Mouse (Mus musculus): ENCODE data around the gene Fiz1. TPM values are rescaled to one million over a fixed set of nuclear protein-coding genes. Genes with fewer than 3 reads are reported as not detected.
A peak's percentile ranks its signal among the peaks of the same experiment; 100 is the strongest.
"Not testable (repeated sequence)": the region's sequence is repeated elsewhere in the genome, so short reads cannot be mapped to it uniquely, and the experiment has no call there.

Fiz1 gene
- polyA plus RNA-seq, 1 experiment from 2014 or later: 37.0 TPM

DNA sequence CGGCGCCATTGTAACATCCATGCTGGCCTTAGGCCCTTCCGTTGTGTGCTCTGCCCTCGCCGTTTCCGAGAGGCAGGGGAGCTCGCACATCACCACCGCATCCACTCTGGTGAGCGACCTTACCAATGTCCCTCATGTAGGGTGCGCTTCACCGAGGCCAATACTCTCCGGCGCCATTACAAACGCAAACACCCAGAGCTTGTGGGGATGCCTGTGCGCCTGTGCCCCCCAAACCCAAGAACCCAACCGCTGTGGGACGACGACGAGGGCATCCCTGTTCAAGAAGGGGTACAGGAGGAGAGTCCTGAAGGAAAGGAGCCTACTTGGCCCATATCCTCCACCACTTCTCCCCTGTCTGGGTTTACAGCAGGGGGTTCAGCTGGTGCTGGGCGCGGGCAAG, 3.4 kb upstream of the Fiz1 start:
- WGBS: 99% methylated on average over 21 of the region's 21 CpGs
- no peak for ATAC-seq (ENCODE audit: low FRiP score)

GRCm38 (mm10) chr7:5017352-5017751, 2.9 kb upstream of the Fiz1 start:
- peaks cover 37% of the 10 kb centered on the region for H3K4me1 ChIP-seq
- H3K4me2 ChIP-seq: no peak overlapping the region
- H3K27ac ChIP-seq (replicated peaks): no peak overlapping the region
- no peaks in the 10 kb centered on the region for H3K9me3 ChIP-seq (replicated peaks)
- H3K36me3 ChIP-seq: peaks cover 8% of the 10 kb centered on the region
- ATAC-seq (ENCODE audit: low FRiP score): no peak
- H3K4me3 ChIP-seq (replicated peaks): no peak overlapping the region
- whole genome bisulfite sequencing: 93% methylated on average over 16 of the region's 16 CpGs
- H3K27me3 ChIP-seq (replicated peaks): no peaks in the 10 kb centered on the region
- H3K9ac ChIP-seq (replicated peaks): no peak overlapping the region

More for the DNA sequence above, 3.4 kb upstream of the Fiz1 start:
- no peak overlapping the region for H3K9ac ChIP-seq (replicated peaks)
- H3K4me3 ChIP-seq (replicated peaks): no peak overlapping the region
- no peak overlapping the region for H3K27ac ChIP-seq (replicated peaks)
- H3K4me1 ChIP-seq: peaks cover 43% of the 10 kb centered on the region
- H3K4me2 ChIP-seq: no peak overlapping the region
- H3K27me3 ChIP-seq (replicated peaks): no peaks in the 10 kb centered on the region
- peaks cover 9% of the 10 kb centered on the region for H3K36me3 ChIP-seq
- no peaks in the 10 kb centered on the region for H3K9me3 ChIP-seq (replicated peaks)

- 100% methylated on average over 2 of the region's 2 CpGs for WGBS
- Histone ChIP-seq H3K4me1 (peaks cover 33% of the 10 kb centered on the region), H3K36me3 (peaks cover 9% of the 10 kb centered on the region), H3K9me3 (replicated peaks) (no peaks in the 10 kb centered on the region), H3K27me3 (replicated peaks) (no peaks in the 10 kb centered on the region), H3K4me2 (no peak overlapping the region), H3K4me3 (replicated peaks) (no peak overlapping the region), H3K27ac (replicated peaks) (no peak overlapping the region), H3K9ac (replicated peaks) (no peak overlapping the region)
- no peak for ATAC-seq (ENCODE audit: low FRiP score)
Measured at GRCm38 (mm10) chr7:5016920-5017319, 2.4 kb upstream of the Fiz1 start.

- H3K4me3 ChIP-seq (replicated peaks): peak overlapping the region; percentile 72
- H3K9ac ChIP-seq (replicated peaks): peak overlapping the region; percentile 64
- H3K4me2 ChIP-seq: peak overlapping the region; percentile 69
- H3K27me3 ChIP-seq (replicated peaks): no peaks in the 10 kb centered on the region
- H3K27ac ChIP-seq (replicated peaks): peak overlapping the region; percentile 99
- no peak for ATAC-seq (ENCODE audit: low FRiP score)
- peaks cover 25% of the 10 kb centered on the region for H3K4me1 ChIP-seq
- H3K36me3 ChIP-seq: peaks cover 17% of the 10 kb centered on the region
- H3K9me3 ChIP-seq (replicated peaks): no peaks in the 10 kb centered on the region
- 47% methylated on average over 3 of the region's 3 CpGs for WGBS
Measured at GRCm38 (mm10) chr7:5016057-5016456, 1.6 kb upstream of the Fiz1 start.

GRCm38 (mm10) chr7:5015118-5016001, 863 bp upstream of the Fiz1 start, which contains the start of gene Gm44973:
Gm44973 (plus strand) TSS chr7:5015496.
- H3K4me2 ChIP-seq: peak within 1 kb of the TSS; percentile 69
- H3K36me3 ChIP-seq: peaks cover 24% of the 10 kb centered on the region
- under 1% methylated on average over 63 of the region's 76 CpGs for WGBS
- H3K4me1 ChIP-seq: peaks cover 21% of the 10 kb centered on the region
- H3K9me3 ChIP-seq (replicated peaks): no peaks in the 10 kb centered on the region
- peak within 1 kb of the TSS; percentile 72 for H3K4me3 ChIP-seq (replicated peaks)
- H3K27ac ChIP-seq (replicated peaks): peak within 1 kb of the TSS; percentile 99
- H3K27me3 ChIP-seq (replicated peaks): no peaks in the 10 kb centered on the region
- peak; percentile 79 for ATAC-seq (ENCODE audit: low FRiP score)
- H3K9ac ChIP-seq (replicated peaks): peak within 1 kb of the TSS; percentile 79

DNA sequence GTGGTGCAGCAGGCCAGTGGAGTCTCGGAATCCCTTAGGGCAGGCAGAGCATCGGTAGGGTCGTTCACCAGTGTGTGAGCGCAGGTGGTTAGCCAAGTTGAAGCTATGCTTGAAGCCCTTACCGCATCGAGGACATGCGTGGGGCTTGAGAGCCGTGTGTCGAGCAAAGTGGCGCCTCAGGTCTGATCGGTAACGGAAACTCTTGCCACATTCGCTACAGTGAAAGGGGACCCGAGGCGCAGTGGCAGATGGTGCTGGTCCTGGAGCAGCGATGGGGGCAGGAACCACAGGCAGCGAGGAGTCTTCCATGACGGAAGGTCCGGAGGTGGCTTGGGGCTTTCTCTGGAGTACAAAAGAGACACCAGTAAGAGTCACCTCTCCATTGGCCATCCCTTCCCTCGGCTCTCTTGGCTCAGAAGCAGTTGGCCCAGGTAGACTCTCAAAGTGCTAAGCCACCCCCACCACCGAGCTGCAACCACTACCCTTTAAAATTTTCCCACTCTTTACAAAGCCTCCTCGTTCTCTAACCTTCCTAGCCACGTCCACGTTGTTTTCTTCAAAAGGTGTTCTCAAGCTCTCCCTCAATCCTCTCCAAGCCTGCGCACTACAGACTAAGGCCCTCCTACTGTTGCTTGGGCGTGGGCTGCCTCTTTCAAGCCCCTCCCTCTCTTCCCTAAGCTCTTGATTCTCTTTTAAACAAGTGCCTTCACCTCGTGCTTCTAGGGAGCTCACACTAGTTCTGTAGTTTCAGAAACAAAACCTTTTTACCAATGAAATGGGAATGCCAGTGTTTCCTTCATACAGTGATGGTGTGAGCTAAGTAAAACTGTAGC, 1.6 kb downstream of the Fiz1 start:
- Histone ChIP-seq H3K4me2 (peak overlapping the region; percentile 69; the same call in 1 of the 2 replicates), H3K27ac (replicated peaks) (no peak overlapping the region), H3K9ac (replicated peaks) (no peak overlapping the region), H3K4me3 (replicated peaks) (no peak overlapping the region), H3K9me3 (replicated peaks) (no peaks in the 10 kb centered on the region), H3K4me1 (peaks cover 16% of the 10 kb centered on the region), H3K27me3 (replicated peaks) (no peaks in the 10 kb centered on the region), H3K36me3 (peaks cover 48% of the 10 kb centered on the region)
- WGBS: 94% methylated on average over 27 of the region's 27 CpGs
- ATAC-seq (ENCODE audit: low FRiP score): no peak

DNA sequence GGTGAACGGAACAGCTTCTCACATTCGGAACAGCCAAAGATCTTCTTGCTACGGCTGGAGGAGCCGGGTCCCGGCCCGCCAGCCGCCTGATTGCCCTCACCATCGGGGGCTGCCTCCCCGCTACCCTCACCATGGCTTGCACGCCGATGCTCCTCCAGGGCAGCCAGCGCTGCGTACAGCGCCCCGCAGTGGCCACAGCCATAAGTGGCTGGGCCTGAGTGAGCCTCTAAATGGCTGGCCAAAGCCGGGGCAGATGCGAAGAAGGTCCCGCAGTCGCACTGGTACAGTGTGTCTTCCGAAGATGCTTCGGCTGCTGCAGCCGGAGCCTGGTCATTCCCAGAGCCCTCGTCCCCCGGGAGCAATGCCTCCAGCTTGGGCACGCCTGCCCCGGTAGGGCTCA, 6.3 kb downstream of the Fiz1 start:
- Histone ChIP-seq H3K4me2 (no peak overlapping the region), H3K9me3 (replicated peaks) (no peaks in the 10 kb centered on the region), H3K9ac (replicated peaks) (no peak overlapping the region), H3K36me3 (peaks cover 63% of the 10 kb centered on the region), H3K27me3 (replicated peaks) (no peaks in the 10 kb centered on the region), H3K4me3 (replicated peaks) (no peak overlapping the region), H3K4me1 (0 out of 2 replicates have a peak, but pooled peaks cover 2% of the 10 kb centered on the region), H3K27ac (replicated peaks) (no peak overlapping the region)
- 95% methylated on average over 26 of the region's 26 CpGs for WGBS
- ATAC-seq (ENCODE audit: low FRiP score): no peak

- not testable (repeated sequence) for H3K27ac ChIP-seq (replicated peaks); H3K4me3 ChIP-seq (replicated peaks); H3K27me3 ChIP-seq (replicated peaks); H3K4me1 ChIP-seq; ATAC-seq (ENCODE audit: low FRiP score); H3K9ac ChIP-seq (replicated peaks); H3K4me2 ChIP-seq; H3K9me3 ChIP-seq (replicated peaks)
- WGBS: 71% methylated on average over 8 of the region's 8 CpGs
- peaks cover 14% of the 10 kb centered on the region for H3K36me3 ChIP-seq
Measured at GRCm38 (mm10) chr7:5002876-5003275, 11.6 kb downstream of the Fiz1 start.

- Histone ChIP-seq H3K27ac (replicated peaks) (no peak overlapping the region), H3K4me3 (replicated peaks) (no peak overlapping the region), H3K9me3 (replicated peaks) (no peaks in the 10 kb centered on the region), H3K4me1 (peaks cover 13% of the 10 kb centered on the region), H3K4me2 (no peak overlapping the region), H3K36me3 (no peaks in the 10 kb centered on the region), H3K9ac (replicated peaks) (no peak overlapping the region), H3K27me3 (replicated peaks) (no peaks in the 10 kb centered on the region)
- ATAC-seq (ENCODE audit: low FRiP score): no peak
- WGBS: 72% methylated on average over 2 of the region's 2 CpGs
Measured at GRCm38 (mm10) chr7:4999876-5000275, 14.6 kb downstream of the Fiz1 start.

DNA sequence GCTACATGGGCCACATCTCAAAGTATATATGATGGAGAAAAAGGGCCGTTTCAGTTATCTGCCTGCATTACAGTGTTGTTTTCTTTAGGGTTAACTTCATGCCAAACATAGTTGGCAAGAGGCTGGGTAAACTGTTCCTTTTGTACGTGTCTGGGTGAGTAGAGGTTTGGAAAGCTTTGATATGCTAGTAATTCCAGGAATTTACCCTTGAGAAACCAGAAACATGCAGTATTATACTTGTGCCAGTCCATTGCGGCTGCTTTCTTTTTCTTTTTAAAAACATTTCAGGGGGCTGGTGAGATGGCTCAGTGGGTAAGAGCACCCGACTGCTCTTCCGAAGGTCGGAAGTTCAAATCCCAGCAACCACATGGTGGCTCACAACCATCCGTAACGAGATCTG, 17.6 kb downstream of the Fiz1 start:
- H3K9ac ChIP-seq (replicated peaks): peak overlapping the region; percentile 81
- peak overlapping the region; percentile 90 for H3K27ac ChIP-seq (replicated peaks)
- H3K27me3 ChIP-seq (replicated peaks): no peaks in the 10 kb centered on the region
- H3K9me3 ChIP-seq (replicated peaks): no peaks in the 10 kb centered on the region
- ATAC-seq (ENCODE audit: low FRiP score): no peak
- H3K4me3 ChIP-seq (replicated peaks): peak overlapping the region; percentile 73
- H3K4me1 ChIP-seq: peaks cover 41% of the 10 kb centered on the region
- WGBS: 68% methylated on average over 6 of the region's 8 CpGs
- peak overlapping the region; percentile 77 for H3K4me2 ChIP-seq
- peaks cover 16% of the 10 kb centered on the region for H3K36me3 ChIP-seq

GRCm38 (mm10) chr7:4996003-4996895, 18.2 kb downstream of the Fiz1 start, which contains the start of gene Zfp579:
Zfp579 (minus strand) TSS chr7:4996158.
- H3K27me3 ChIP-seq (replicated peaks): no peaks in the 10 kb centered on the region
- H3K4me2 ChIP-seq: peak within 1 kb of the TSS; percentile 77
- WGBS: 4% methylated on average over 20 of the region's 26 CpGs
- ATAC-seq (ENCODE audit: low FRiP score): peak; percentile 88
- H3K9me3 ChIP-seq (replicated peaks): no peaks in the 10 kb centered on the region
- H3K27ac ChIP-seq (replicated peaks): peak within 1 kb of the TSS; percentile 90
- peaks cover 23% of the 10 kb centered on the region for H3K36me3 ChIP-seq
- H3K9ac ChIP-seq (replicated peaks): peak within 1 kb of the TSS; percentile 81
- peaks cover 41% of the 10 kb centered on the region for H3K4me1 ChIP-seq
- H3K4me3 ChIP-seq (replicated peaks): peak within 1 kb of the TSS; percentile 73
